Mouse (Mus musculus): ENCODE measurements around the gene Gm45808. TPM values are rescaled to one million over a fixed set of nuclear protein-coding genes. Genes with fewer than 3 reads are reported as not detected.

Gm45808 gene
- polyA plus RNA-seq, 1 experiment from 2014 or later = not detected

GRCm38 (mm10) chr7:45437521-45438276 is 48.9 kb downstream of the Gm45808 start, which contains the start of gene Ruvbl2:
Gene Ruvbl2, minus strand, starts transcription at chr7:45438096.
- Histone ChIP-seq H3K27ac (ENCODE audit: low read depth, low read length) (no peak within 1 kb of the TSS), H3K4me3 (ENCODE audit: low read depth, low read length) (no peak within 1 kb of the TSS), H3K4me2 (ENCODE audit: low read depth) (no peak within 1 kb of the TSS), H3K9me3 (ENCODE audit: control insufficient read depth, low read length) (no peaks in the 10 kb centered on the region), H3K9ac (ENCODE audit: low read length) (no peak within 1 kb of the TSS), H3K4me1 (ENCODE audit: control insufficient read depth, insufficient read depth, low read length) (peaks cover 18% of the 10 kb centered on the region; the same call in 1 of the 2 replicates), H3K27me3 (ENCODE audit: control insufficient read depth, insufficient read depth, low read length) (no peaks in the 10 kb centered on the region), H3K36me3 (ENCODE audit: control insufficient read depth, insufficient read depth, low read length) (no peaks in the 10 kb centered on the region)
- DNase-seq (ENCODE audit: low spot score) (no peak), ATAC-seq (ENCODE audit: insufficient read depth, low FRiP score, low TSS enrichment) (no peak)
- WGBS = 27% methylated on average over 19 of the region's 19 CpGs

- WGBS = 27% methylated on average over 6 of the region's 6 CpGs
- no peak overlapping the region for H3K4me2 ChIP-seq (ENCODE audit: low read depth)
- H3K9me3 ChIP-seq (ENCODE audit: control insufficient read depth, low read length) = no peaks in the 10 kb centered on the region
- no peaks in the 10 kb centered on the region for H3K36me3 ChIP-seq (ENCODE audit: control insufficient read depth, insufficient read depth, low read length)
- H3K27ac ChIP-seq (ENCODE audit: low read depth, low read length) = no peak overlapping the region
- H3K27me3 ChIP-seq (ENCODE audit: control insufficient read depth, insufficient read depth, low read length) = no peaks in the 10 kb centered on the region
- H3K4me3 ChIP-seq (ENCODE audit: low read depth, low read length) = no peak overlapping the region
- no peak for ATAC-seq (ENCODE audit: insufficient read depth, low FRiP score, low TSS enrichment)
- H3K9ac ChIP-seq (ENCODE audit: low read length) = no peak overlapping the region
- DNase-seq (ENCODE audit: low spot score) = no peak
- peaks cover 18% of the 10 kb centered on the region; the same call in 1 of the 2 replicates for H3K4me1 ChIP-seq (ENCODE audit: control insufficient read depth, insufficient read depth, low read length)
Observed at GRCm38 (mm10) chr7:45437046-45437445, 49.6 kb downstream of the Gm45808 start.

- no peak for ATAC-seq (ENCODE audit: insufficient read depth, low FRiP score, low TSS enrichment)
- WGBS = 96% methylated on average over 5 of the region's 5 CpGs
- Histone ChIP-seq H3K9ac (ENCODE audit: low read length) (no peak overlapping the region), H3K4me3 (ENCODE audit: low read depth, low read length) (no peak overlapping the region), H3K27me3 (ENCODE audit: control insufficient read depth, insufficient read depth, low read length) (no peaks in the 10 kb centered on the region), H3K4me1 (ENCODE audit: control insufficient read depth, insufficient read depth, low read length) (peaks cover 18% of the 10 kb centered on the region; the same call in 1 of the 2 replicates), H3K4me2 (ENCODE audit: low read depth) (no peak overlapping the region), H3K27ac (ENCODE audit: low read depth, low read length) (no peak overlapping the region), H3K36me3 (ENCODE audit: control insufficient read depth, insufficient read depth, low read length) (peaks cover under 1% of the 10 kb centered on the region; the same call in 1 of the 2 replicates), H3K9me3 (ENCODE audit: control insufficient read depth, low read length) (no peaks in the 10 kb centered on the region)
- no peak for DNase-seq (ENCODE audit: low spot score)
Observed at GRCm38 (mm10) chr7:45436444-45436843, 50.2 kb downstream of the Gm45808 start.

GRCm38 (mm10) chr7:45435038-45435437 is 51.6 kb downstream of the Gm45808 start:
- H3K4me1 ChIP-seq (ENCODE audit: control insufficient read depth, insufficient read depth, low read length) = peaks cover 18% of the 10 kb centered on the region; the same call in 1 of the 2 replicates
- no peak; the same call in none of the 2 replicates for ATAC-seq (ENCODE audit: insufficient read depth, low FRiP score, low TSS enrichment)
- 6% methylated on average over 16 of the region's 16 CpGs for WGBS
- peak overlapping the region; percentile 35; the same call in 1 of the 2 replicates for H3K27ac ChIP-seq (ENCODE audit: low read depth, low read length)
- no peaks in the 10 kb centered on the region for H3K9me3 ChIP-seq (ENCODE audit: control insufficient read depth, low read length)
- peak overlapping the region; percentile 75 for H3K9ac ChIP-seq (ENCODE audit: low read length)
- peak overlapping the region; percentile 92 for H3K4me2 ChIP-seq (ENCODE audit: low read depth)
- peaks cover 6% of the 10 kb centered on the region for H3K36me3 ChIP-seq (ENCODE audit: control insufficient read depth, insufficient read depth, low read length)
- H3K4me3 ChIP-seq (ENCODE audit: low read depth, low read length) = peak overlapping the region; percentile 75
- H3K27me3 ChIP-seq (ENCODE audit: control insufficient read depth, insufficient read depth, low read length) = no peaks in the 10 kb centered on the region
- DNase-seq (ENCODE audit: low spot score) = no peak

- H3K4me2 ChIP-seq (ENCODE audit: low read depth) = peak within 1 kb of the TSS; percentile 92
- H3K9ac ChIP-seq (ENCODE audit: low read length) = peak within 1 kb of the TSS; percentile 75
- WGBS = under 1% methylated on average over 45 of the region's 45 CpGs
- DNase-seq (ENCODE audit: low spot score) = peak; percentile 100
- no peaks in the 10 kb centered on the region for H3K27me3 ChIP-seq (ENCODE audit: control insufficient read depth, insufficient read depth, low read length)
- H3K4me1 ChIP-seq (ENCODE audit: control insufficient read depth, insufficient read depth, low read length) = peaks cover 18% of the 10 kb centered on the region; the same call in 1 of the 2 replicates
- H3K4me3 ChIP-seq (ENCODE audit: low read depth, low read length) = peak within 1 kb of the TSS; percentile 75
- peaks cover 10% of the 10 kb centered on the region for H3K36me3 ChIP-seq (ENCODE audit: control insufficient read depth, insufficient read depth, low read length)
- peak; percentile 94 for ATAC-seq (ENCODE audit: insufficient read depth, low FRiP score, low TSS enrichment)
- no peaks in the 10 kb centered on the region for H3K9me3 ChIP-seq (ENCODE audit: control insufficient read depth, low read length)
- peak within 1 kb of the TSS; percentile 79 for H3K27ac ChIP-seq (ENCODE audit: low read depth, low read length)
Observed at GRCm38 (mm10) chr7:45434203-45435015, 52.2 kb downstream of the Gm45808 start, which contains the start of gene Gys1. Gene Gys1, plus strand, starts transcription at chr7:45434844.

- H3K4me2 ChIP-seq (ENCODE audit: low read depth) = peak overlapping the region; percentile 92
- peaks cover 18% of the 10 kb centered on the region; the same call in 1 of the 2 replicates for H3K4me1 ChIP-seq (ENCODE audit: control insufficient read depth, insufficient read depth, low read length)
- no peaks in the 10 kb centered on the region for H3K9me3 ChIP-seq (ENCODE audit: control insufficient read depth, low read length)
- H3K27ac ChIP-seq (ENCODE audit: low read depth, low read length) = no peak overlapping the region
- under 1% methylated on average over 7 of the region's 7 CpGs for WGBS
- H3K27me3 ChIP-seq (ENCODE audit: control insufficient read depth, insufficient read depth, low read length) = no peaks in the 10 kb centered on the region
- peaks cover 10% of the 10 kb centered on the region for H3K36me3 ChIP-seq (ENCODE audit: control insufficient read depth, insufficient read depth, low read length)
- peak overlapping the region; percentile 68 for H3K9ac ChIP-seq (ENCODE audit: low read length)
- DNase-seq (ENCODE audit: low spot score) = no peak
- peak overlapping the region; percentile 75 for H3K4me3 ChIP-seq (ENCODE audit: low read depth, low read length)
- ATAC-seq (ENCODE audit: insufficient read depth, low FRiP score, low TSS enrichment) = peak; percentile 24; the same call in 1 of the 2 replicates
Observed at GRCm38 (mm10) chr7:45433835-45434202, 52.8 kb downstream of the Gm45808 start.

GRCm38 (mm10) chr7:45426556-45426955 is 60.1 kb downstream of the Gm45808 start:
- H3K4me3 ChIP-seq (ENCODE audit: low read depth, low read length) = no peak overlapping the region
- H3K9me3 ChIP-seq (ENCODE audit: control insufficient read depth, low read length) = no peaks in the 10 kb centered on the region
- H3K4me2 ChIP-seq (ENCODE audit: low read depth) = no peak overlapping the region
- ATAC-seq (ENCODE audit: insufficient read depth, low FRiP score, low TSS enrichment) (no peak), DNase-seq (ENCODE audit: low spot score) (no peak)
- H3K36me3 ChIP-seq (ENCODE audit: control insufficient read depth, insufficient read depth, low read length) = peaks cover 31% of the 10 kb centered on the region
- H3K27ac ChIP-seq (ENCODE audit: low read depth, low read length) = no peak overlapping the region
- no peak overlapping the region for H3K9ac ChIP-seq (ENCODE audit: low read length)
- 91% methylated on average over 8 of the region's 8 CpGs for WGBS
- H3K4me1 ChIP-seq (ENCODE audit: control insufficient read depth, insufficient read depth, low read length) = no peaks in the 10 kb centered on the region
- H3K27me3 ChIP-seq (ENCODE audit: control insufficient read depth, insufficient read depth, low read length) = no peaks in the 10 kb centered on the region

GRCm38 (mm10) chr7:45421194-45421593 is 65.4 kb downstream of the Gm45808 start:
- H3K9me3 ChIP-seq (ENCODE audit: control insufficient read depth, low read length) = no peaks in the 10 kb centered on the region
- no peak overlapping the region for H3K27ac ChIP-seq (ENCODE audit: low read depth, low read length)
- 91% methylated on average over 14 of the region's 14 CpGs for WGBS
- DNase-seq (ENCODE audit: low spot score) (no peak), ATAC-seq (ENCODE audit: insufficient read depth, low FRiP score, low TSS enrichment) (no peak)
- peaks cover 22% of the 10 kb centered on the region for H3K36me3 ChIP-seq (ENCODE audit: control insufficient read depth, insufficient read depth, low read length)
- no peak overlapping the region for H3K4me3 ChIP-seq (ENCODE audit: low read depth, low read length)
- H3K27me3 ChIP-seq (ENCODE audit: control insufficient read depth, insufficient read depth, low read length) = peaks cover 46% of the 10 kb centered on the region
- no peaks in the 10 kb centered on the region for H3K4me1 ChIP-seq (ENCODE audit: control insufficient read depth, insufficient read depth, low read length)
- no peak overlapping the region for H3K4me2 ChIP-seq (ENCODE audit: low read depth)
- H3K9ac ChIP-seq (ENCODE audit: low read length) = no peak overlapping the region

All from neural tube, embryonic 11.5 days (tissue).